Mouse (Mus musculus): ENCODE data around the gene Cdkal1. TPM values are rescaled to one million over a fixed set of nuclear protein-coding genes. Genes with fewer than 3 reads are reported as not detected.

Gene Cdkal1
- polyA plus RNA-seq, 1 experiment from 2014 or later, result 34.0 TPM

GRCm38 (mm10) chr13:29177889-29178486 lies 677.5 kb downstream of the Cdkal1 start:
- Histone ChIP-seq H3K27ac (replicated peaks; ENCODE audit: low read depth, low read length) (no peak overlapping the region), H3K4me1 (ENCODE audit: control insufficient read depth, insufficient read depth, low read length) (no peaks in the 10 kb centered on the region), H3K9ac (ENCODE audit: low read length) (no peak overlapping the region), H3K4me2 (ENCODE audit: low read depth, severe bottlenecking) (no peak overlapping the region), H3K9me3 (ENCODE audit: control insufficient read depth, low read length) (no peaks in the 10 kb centered on the region), H3K27me3 (ENCODE audit: control insufficient read depth, insufficient read depth, low read length) (no peaks in the 10 kb centered on the region), H3K36me3 (ENCODE audit: control insufficient read depth, insufficient read depth, low read length) (no peaks in the 10 kb centered on the region), H3K4me3 (ENCODE audit: low read depth, low read length) (no peak overlapping the region)
- no peak for DNase-seq (ENCODE audit: low spot score)
- WGBS, result 41% methylated on average over 5 of the region's 5 CpGs
- ATAC-seq (ENCODE audit: insufficient number of reproducible peaks, low FRiP score, low TSS enrichment, low read depth), result no peak

DNA sequence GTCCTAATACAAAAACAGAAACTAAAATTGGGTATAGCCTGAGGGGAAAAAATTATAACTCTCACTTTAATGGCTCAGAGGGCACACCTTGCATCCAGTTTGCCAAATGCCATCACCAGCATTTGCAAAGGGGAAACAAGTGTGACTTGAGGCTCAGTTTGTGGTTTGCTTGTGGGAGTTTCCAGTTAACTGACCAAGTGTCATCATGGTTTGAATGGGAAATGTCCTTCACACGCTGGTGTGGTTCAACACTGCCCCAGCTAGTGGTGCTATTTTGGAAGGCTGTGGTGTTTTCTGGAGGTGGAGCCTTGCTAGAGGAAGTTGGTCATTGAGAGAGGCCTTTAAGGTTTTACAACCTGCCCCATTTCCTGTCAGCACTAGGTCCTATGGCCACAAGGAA lies 686.1 kb downstream of the Cdkal1 start:
- Histone ChIP-seq H3K9ac (ENCODE audit: low read length) (no peak overlapping the region), H3K9me3 (ENCODE audit: control insufficient read depth, low read length) (no peaks in the 10 kb centered on the region), H3K4me2 (ENCODE audit: low read depth, severe bottlenecking) (no peak overlapping the region), H3K4me1 (ENCODE audit: control insufficient read depth, insufficient read depth, low read length) (no peaks in the 10 kb centered on the region), H3K36me3 (ENCODE audit: control insufficient read depth, insufficient read depth, low read length) (no peaks in the 10 kb centered on the region), H3K4me3 (ENCODE audit: low read depth, low read length) (no peak overlapping the region), H3K27me3 (ENCODE audit: control insufficient read depth, insufficient read depth, low read length) (no peaks in the 10 kb centered on the region), H3K27ac (replicated peaks; ENCODE audit: low read depth, low read length) (no peak overlapping the region)
- 32% methylated on average over 1 of the region's 1 CpGs for WGBS
- ATAC-seq (ENCODE audit: insufficient number of reproducible peaks, low FRiP score, low TSS enrichment, low read depth) (no peak), DNase-seq (ENCODE audit: low spot score) (no peak)

- Histone ChIP-seq H3K4me3 (ENCODE audit: low read depth, low read length) (no peak overlapping the region), H3K4me2 (ENCODE audit: low read depth, severe bottlenecking) (no peak overlapping the region), H3K9me3 (ENCODE audit: control insufficient read depth, low read length) (no peaks in the 10 kb centered on the region), H3K27ac (replicated peaks; ENCODE audit: low read depth, low read length) (no peak overlapping the region), H3K36me3 (ENCODE audit: control insufficient read depth, insufficient read depth, low read length) (no peaks in the 10 kb centered on the region), H3K27me3 (ENCODE audit: control insufficient read depth, insufficient read depth, low read length) (no peaks in the 10 kb centered on the region), H3K4me1 (ENCODE audit: control insufficient read depth, insufficient read depth, low read length) (no peaks in the 10 kb centered on the region), H3K9ac (ENCODE audit: low read length) (no peak overlapping the region)
- ATAC-seq (ENCODE audit: insufficient number of reproducible peaks, low FRiP score, low TSS enrichment, low read depth), result no peak
- no peak for DNase-seq (ENCODE audit: low spot score)
- WGBS, result 62% methylated on average over 15 of the region's 15 CpGs
These were observed 690.5 kb downstream of the Cdkal1 start for GRCm38 (mm10) chr13:29164845-29165524.

- no peak for ATAC-seq (ENCODE audit: insufficient number of reproducible peaks, low FRiP score, low TSS enrichment, low read depth)
- 91% methylated on average over 2 of the region's 2 CpGs for WGBS
- H3K9ac ChIP-seq (ENCODE audit: low read length), result no peak overlapping the region
These were observed 692.5 kb downstream of the Cdkal1 start for GRCm38 (mm10) chr13:29162867-29163514.

DNA sequence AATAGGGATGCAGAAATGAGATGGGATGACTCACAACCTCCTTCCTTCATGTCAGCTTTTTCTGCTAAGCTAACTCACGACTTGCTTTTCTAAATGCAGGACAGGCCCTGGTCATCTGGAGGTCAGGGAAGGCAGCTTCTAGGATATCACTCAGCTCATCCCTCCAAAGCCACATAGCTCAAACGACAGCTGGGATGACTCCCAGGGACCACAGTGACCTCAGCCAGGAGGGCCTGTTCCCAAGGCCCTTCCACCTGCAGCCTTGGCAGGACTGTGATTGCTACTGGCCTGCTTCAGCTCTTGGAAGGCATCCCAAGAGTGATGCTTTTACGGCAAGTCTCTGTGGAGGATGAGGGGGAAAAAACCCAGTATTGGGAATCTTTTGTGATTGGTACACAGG lies 693.0 kb downstream of the Cdkal1 start:
- ATAC-seq (ENCODE audit: insufficient number of reproducible peaks, low FRiP score, low TSS enrichment, low read depth), result no peak

More at GRCm38 (mm10) chr13:29162867-29163514, 692.5 kb downstream of the Cdkal1 start:
- Histone ChIP-seq H3K9me3 (ENCODE audit: control insufficient read depth, low read length) (no peaks in the 10 kb centered on the region), H3K27me3 (ENCODE audit: control insufficient read depth, insufficient read depth, low read length) (no peaks in the 10 kb centered on the region), H3K4me3 (ENCODE audit: low read depth, low read length) (no peak overlapping the region), H3K4me1 (ENCODE audit: control insufficient read depth, insufficient read depth, low read length) (no peaks in the 10 kb centered on the region), H3K4me2 (ENCODE audit: low read depth, severe bottlenecking) (no peak overlapping the region), H3K36me3 (ENCODE audit: control insufficient read depth, insufficient read depth, low read length) (no peaks in the 10 kb centered on the region), H3K27ac (replicated peaks; ENCODE audit: low read depth, low read length) (no peak overlapping the region)
- DNase-seq (ENCODE audit: low spot score), result no peak

GRCm38 (mm10) chr13:29161436-29161835 lies 694.0 kb downstream of the Cdkal1 start:
- Histone ChIP-seq H3K9me3 (ENCODE audit: control insufficient read depth, low read length) (no peaks in the 10 kb centered on the region), H3K27me3 (ENCODE audit: control insufficient read depth, insufficient read depth, low read length) (no peaks in the 10 kb centered on the region), H3K4me2 (ENCODE audit: low read depth, severe bottlenecking) (no peak overlapping the region), H3K27ac (replicated peaks; ENCODE audit: low read depth, low read length) (no peak overlapping the region), H3K4me3 (ENCODE audit: low read depth, low read length) (no peak overlapping the region), H3K4me1 (ENCODE audit: control insufficient read depth, insufficient read depth, low read length) (no peaks in the 10 kb centered on the region), H3K9ac (ENCODE audit: low read length) (no peak overlapping the region), H3K36me3 (ENCODE audit: control insufficient read depth, insufficient read depth, low read length) (no peaks in the 10 kb centered on the region)
- ATAC-seq (ENCODE audit: insufficient number of reproducible peaks, low FRiP score, low TSS enrichment, low read depth), result no peak
- 77% methylated on average over 3 of the region's 3 CpGs for WGBS
- DNase-seq (ENCODE audit: low spot score), result no peak

More for the DNA sequence above, 693.0 kb downstream of the Cdkal1 start:
- 33% methylated on average over 3 of the region's 3 CpGs for WGBS
- H3K4me2 ChIP-seq (ENCODE audit: low read depth, severe bottlenecking), result no peak overlapping the region
- no peak overlapping the region for H3K4me3 ChIP-seq (ENCODE audit: low read depth, low read length)
- H3K27ac ChIP-seq (replicated peaks; ENCODE audit: low read depth, low read length), result no peak overlapping the region
- H3K9me3 ChIP-seq (ENCODE audit: control insufficient read depth, low read length), result no peaks in the 10 kb centered on the region
- H3K36me3 ChIP-seq (ENCODE audit: control insufficient read depth, insufficient read depth, low read length), result no peaks in the 10 kb centered on the region
- no peaks in the 10 kb centered on the region for H3K27me3 ChIP-seq (ENCODE audit: control insufficient read depth, insufficient read depth, low read length)
- no peaks in the 10 kb centered on the region for H3K4me1 ChIP-seq (ENCODE audit: control insufficient read depth, insufficient read depth, low read length)
- no peak for DNase-seq (ENCODE audit: low spot score)
- H3K9ac ChIP-seq (ENCODE audit: low read length), result no peak overlapping the region

GRCm38 (mm10) chr13:29156703-29157102 lies 698.8 kb downstream of the Cdkal1 start:
- DNase-seq (ENCODE audit: low spot score), result no peak
- Histone ChIP-seq H3K9me3 (ENCODE audit: control insufficient read depth, low read length) (no peaks in the 10 kb centered on the region), H3K27me3 (ENCODE audit: control insufficient read depth, insufficient read depth, low read length) (no peaks in the 10 kb centered on the region), H3K4me1 (ENCODE audit: control insufficient read depth, insufficient read depth, low read length) (no peaks in the 10 kb centered on the region), H3K4me2 (ENCODE audit: low read depth, severe bottlenecking) (no peak overlapping the region), H3K27ac (replicated peaks; ENCODE audit: low read depth, low read length) (no peak overlapping the region), H3K9ac (ENCODE audit: low read length) (no peak overlapping the region), H3K36me3 (ENCODE audit: control insufficient read depth, insufficient read depth, low read length) (no peaks in the 10 kb centered on the region), H3K4me3 (ENCODE audit: low read depth, low read length) (no peak overlapping the region)
- 10% methylated on average over 4 of the region's 4 CpGs for WGBS
- no peak for ATAC-seq (ENCODE audit: insufficient number of reproducible peaks, low FRiP score, low TSS enrichment, low read depth)

- ATAC-seq (ENCODE audit: insufficient number of reproducible peaks, low FRiP score, low TSS enrichment, low read depth) (no peak), DNase-seq (ENCODE audit: low spot score) (no peak)
- Histone ChIP-seq H3K27me3 (ENCODE audit: control insufficient read depth, insufficient read depth, low read length) (no peaks in the 10 kb centered on the region), H3K9ac (ENCODE audit: low read length) (no peak overlapping the region), H3K4me1 (ENCODE audit: control insufficient read depth, insufficient read depth, low read length) (no peaks in the 10 kb centered on the region), H3K9me3 (ENCODE audit: control insufficient read depth, low read length) (no peaks in the 10 kb centered on the region), H3K36me3 (ENCODE audit: control insufficient read depth, insufficient read depth, low read length) (no peaks in the 10 kb centered on the region), H3K4me2 (ENCODE audit: low read depth, severe bottlenecking) (no peak overlapping the region), H3K4me3 (ENCODE audit: low read depth, low read length) (no peak overlapping the region), H3K27ac (replicated peaks; ENCODE audit: low read depth, low read length) (no peak overlapping the region)
- 68% methylated on average over 3 of the region's 3 CpGs for WGBS
These were observed 700.2 kb downstream of the Cdkal1 start for GRCm38 (mm10) chr13:29155297-29155696.
